Mouse (Mus musculus) small intestine, adult 2 months (tissue): ENCODE results near the gene Hpgd.

ENCODE experiments used
- CTCF ChIP-seq: fragments of 200-500 bp; IDR thresholded peaks from 2 replicates; pipeline ENCODE4 v1.5.1; 2012; ENCODE audit warnings: low read depth, mild to moderate bottlenecking, control low read depth, inconsistent platforms, low read length, moderate library complexity, mixed read lengths; ENCODE audit not compliant: insufficient replicate concordance, insufficient read length; ENCODE audit errors: extremely low read depth
- POLR2A ChIP-seq: fragments of 200-500 bp; IDR thresholded peaks from 2 replicates; pipeline ENCODE4 v1.6.1; 2012; ENCODE audit warnings: low read depth, mild to moderate bottlenecking, control low read depth, inconsistent platforms, low read length, moderate library complexity

DNA sequence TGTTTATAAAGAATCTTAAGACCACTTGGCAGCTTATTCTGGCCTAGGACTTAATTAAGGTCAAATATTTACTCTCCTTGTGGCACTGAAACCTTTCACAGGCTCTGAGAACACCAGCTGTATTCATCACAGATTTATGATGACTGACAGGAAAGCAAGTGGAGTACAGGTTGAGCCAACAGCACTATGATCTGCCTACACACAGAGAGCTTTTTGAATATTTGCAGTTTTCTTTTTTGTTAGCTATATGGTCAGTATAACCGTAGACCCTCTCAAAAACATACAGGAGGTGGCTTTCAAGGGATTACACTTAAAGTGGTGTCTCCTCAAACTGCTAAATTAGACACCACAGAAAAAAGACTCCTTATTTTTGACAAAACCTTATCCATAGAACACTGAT, 33.2 kb upstream of the Hpgd start:
- TF ChIP-seq CTCF (no peak), POLR2A (no peak)
